Mouse (Mus musculus) urinary bladder, adult 18-20 months (tissue): ENCODE data around the gene Cd2bp2.
A peak's percentile ranks its signal among the peaks of the same experiment; 100 is the strongest.

ENCODE experiments used
- DNase-seq, 2 experiments: peaks; one replicate each; pipeline ENCODE4 v3.0.0; 2022; ENCODE audit warnings: low spot score in 2 of 2, mixed read lengths in 2 of 2

The Cd2bp2 gene

DNA sequence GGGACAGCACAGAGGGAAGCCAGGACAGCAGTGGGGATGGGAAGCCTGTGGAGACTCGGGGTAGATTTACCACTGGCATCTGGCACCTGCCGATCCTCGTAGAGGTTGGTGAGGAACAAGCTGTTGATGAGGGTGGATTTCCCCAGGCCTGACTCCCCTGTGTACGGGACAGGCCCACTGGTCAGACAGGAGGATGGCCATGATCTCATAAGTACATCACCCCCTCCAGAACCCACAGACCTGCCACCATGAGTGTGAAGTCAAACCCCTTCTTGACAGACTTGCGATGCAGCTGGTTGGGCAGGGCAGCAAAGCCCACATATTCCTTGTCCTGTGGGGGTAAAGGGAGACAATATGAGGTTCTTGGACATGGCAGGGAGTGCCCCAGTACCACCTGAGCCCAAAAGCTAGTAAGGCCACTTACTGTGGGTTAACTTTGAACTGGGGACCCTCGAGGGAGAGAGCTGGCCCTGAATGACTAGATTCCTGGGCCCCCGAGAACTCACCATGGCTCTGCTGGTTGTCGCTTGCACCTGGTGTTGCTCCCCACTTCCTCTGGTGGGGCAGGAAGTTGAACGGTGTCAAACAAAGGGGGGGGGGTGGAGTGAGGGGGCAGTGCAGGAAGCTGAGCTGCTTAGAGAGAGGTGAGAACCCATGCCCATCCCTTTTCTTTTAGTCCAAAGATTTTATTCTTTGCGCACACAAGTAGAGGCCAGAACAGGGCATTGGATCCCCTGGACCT is 22.2 kb upstream of the Cd2bp2 start:
- no peak for DNase-seq

DNA sequence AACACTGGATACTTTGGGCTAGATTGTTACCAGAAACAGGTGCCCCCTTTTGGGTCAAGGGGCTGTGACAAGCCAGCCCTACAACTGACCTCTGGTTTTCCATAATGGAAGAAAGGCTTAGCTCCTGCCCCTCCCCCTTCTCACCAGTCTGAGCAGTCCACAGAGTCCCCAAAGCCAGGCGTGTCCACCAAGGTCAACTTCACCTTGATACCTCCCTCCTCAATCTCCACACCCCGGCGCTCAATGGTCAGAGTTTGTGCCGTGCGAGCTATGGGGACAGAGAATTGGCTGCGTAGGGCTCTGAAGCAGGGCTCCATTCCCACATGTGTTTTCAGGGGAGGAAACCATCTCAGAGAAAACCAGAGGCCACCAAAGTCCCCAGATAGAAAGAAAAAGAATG is 21.6 kb upstream of the Cd2bp2 start:
- DNase-seq = no peak

DNA sequence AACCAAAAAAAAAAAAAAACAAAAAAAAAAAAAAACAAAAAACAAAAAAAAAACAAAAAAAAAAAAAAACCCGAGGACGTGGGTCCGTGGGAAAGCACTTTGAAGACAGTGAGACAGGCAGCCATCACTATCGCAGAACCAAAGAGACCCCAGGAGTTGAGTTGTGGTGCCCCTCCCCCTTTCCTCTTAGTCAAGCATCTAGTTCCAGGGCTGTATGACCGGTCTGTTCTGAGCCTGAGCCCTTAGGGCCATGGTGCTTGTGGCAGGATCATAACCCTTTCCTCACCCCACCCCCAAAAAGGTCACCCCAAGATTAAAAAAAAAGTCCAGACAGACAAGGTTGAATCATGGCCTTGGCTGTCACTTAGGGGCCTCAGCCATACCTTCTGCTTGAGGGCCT is 20.5 kb upstream of the Cd2bp2 start:
- DNase-seq = no peak

DNA sequence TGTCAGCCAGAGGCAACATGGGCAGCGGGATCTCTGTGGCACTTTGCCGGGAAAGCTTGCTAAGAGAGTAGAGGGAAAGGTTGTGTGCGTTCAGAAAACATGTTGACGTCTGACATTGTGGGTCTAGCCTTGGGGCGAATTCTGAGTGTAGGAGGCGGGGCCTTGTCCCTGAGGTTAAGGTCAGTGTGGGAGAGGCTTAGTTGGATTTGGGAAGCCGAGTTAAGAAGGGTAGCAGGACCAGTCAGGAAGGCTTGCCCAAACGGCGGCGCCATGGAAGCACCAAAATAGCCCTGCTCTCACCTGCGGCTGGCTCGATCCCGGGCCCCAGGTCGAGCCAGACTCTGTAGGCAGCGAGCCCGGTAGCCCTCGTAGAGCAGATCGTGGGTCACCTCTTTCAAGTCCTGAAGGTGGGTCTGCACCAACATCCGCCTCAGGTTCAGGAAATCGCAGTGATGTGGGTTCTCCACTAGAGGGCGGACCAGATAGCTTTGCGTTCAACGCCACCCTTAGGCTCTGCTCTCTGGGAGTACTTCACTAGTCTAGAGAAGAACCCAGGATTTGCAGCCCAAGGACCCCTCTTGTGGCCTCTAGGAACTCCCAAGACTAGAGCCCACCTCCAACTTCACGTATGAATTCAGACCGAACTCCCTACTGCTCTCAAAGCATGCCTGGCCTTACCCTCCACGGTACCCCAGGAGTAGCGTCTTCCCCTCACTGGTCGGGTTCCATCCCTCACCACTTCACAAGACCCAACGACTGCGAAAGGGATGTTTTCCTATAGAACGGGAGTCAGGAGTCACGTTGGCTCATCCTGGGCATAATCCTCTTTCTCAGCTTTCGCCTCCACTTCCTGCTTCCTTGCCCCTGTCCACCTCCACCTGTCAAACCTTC is 19.4 kb upstream of the Cd2bp2 start:
- peak in 1 of 2 experiments; percentile 45 for DNase-seq

DNA sequence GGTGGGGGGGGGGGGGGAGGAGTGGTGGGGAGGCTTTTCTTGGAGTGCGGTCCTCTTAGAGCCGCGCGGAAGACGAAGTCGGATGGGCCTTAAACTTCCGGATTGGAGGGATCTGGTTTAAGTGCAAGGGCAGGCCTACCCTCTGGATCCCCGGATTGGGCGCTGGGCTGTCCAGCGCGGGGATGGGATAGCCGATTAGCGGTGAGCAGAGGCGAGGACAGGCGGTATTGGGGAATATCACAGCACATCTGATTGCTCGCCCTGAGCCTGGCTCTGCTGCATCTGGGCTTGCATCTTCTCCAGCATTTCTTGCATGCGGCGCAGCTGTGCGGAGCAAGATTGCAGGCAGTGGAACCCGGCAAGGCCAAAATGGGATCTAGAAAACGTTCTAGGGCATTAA is 18.7 kb upstream of the Cd2bp2 start:
- DNase-seq = no peak

DNA sequence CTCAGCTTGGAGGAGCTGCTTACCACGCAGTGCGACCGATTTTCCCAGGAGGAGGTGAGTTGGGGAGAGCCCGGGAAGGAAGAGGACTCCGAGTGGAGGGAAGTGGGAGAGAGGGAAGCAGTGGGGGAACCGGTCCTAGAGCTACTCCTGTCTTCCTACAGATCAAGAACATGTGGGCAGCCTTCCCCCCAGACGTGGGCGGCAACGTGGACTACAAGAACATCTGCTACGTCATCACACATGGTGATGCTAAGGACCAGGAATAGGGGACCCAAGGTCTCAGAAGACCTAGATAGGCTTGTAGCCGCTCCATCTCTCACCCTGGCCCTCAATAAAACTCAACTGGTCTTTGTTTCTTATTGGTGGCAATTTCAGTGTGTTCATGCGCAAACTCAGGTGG is 18.1 kb upstream of the Cd2bp2 start:
- no peak for DNase-seq

DNA sequence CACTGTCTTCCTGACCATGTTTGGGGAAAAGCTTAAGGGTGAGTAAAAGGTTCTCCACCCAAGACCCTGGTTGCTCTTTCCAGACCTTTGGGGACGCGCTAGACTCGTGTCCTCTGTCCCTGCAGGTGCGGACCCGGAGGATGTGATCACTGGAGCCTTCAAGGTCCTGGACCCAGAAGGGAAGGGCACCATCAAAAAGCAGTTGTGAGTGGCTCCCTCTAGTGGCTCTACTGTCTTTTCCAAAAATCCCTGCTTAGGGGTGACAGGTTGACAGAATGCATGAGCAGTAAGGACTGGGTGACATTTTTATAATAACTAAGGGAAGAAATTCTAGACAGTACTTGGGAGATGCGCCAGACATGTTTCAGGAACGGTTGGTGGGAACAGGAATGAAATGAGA is 17.6 kb upstream of the Cd2bp2 start:
- no peak for DNase-seq

DNA sequence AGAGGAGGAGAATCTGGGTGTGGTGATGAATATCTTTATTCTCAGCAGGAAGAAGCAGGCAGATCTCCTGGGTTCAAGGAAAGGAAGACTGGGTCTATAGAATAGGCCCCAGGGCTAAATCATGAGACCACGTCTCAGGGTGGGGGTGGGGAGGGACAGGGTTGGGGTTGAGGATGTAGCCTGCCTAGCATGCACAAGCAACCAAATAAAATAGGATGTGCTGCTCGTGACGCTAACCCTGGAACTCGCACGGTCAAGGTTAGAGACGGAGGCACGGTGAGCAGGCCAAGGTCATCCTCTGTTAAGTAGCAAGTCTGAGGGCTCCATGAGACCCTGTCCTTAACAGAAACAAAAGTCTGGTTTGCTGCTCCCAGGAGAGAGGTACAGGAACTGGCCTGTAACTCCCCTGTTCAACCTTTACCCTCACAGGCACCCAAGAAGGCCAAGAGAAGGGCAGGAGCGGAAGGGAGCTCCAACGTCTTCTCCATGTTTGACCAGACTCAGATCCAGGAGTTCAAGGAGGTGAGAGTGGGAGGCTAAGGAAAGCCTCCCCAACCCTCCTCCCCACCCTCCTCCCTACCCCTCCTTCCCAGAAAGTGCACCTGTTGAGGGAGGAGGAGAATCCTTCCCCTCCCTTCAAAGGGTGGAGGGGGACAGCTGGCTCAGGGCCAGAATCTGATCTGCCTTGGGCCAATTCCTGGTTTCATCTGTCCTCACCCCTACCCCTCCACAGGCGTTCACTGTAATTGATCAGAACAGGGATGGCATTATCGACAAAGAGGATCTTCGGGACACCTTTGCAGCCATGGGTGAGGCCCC is 16.8 kb upstream of the Cd2bp2 start:
- DNase-seq = no peak

DNA sequence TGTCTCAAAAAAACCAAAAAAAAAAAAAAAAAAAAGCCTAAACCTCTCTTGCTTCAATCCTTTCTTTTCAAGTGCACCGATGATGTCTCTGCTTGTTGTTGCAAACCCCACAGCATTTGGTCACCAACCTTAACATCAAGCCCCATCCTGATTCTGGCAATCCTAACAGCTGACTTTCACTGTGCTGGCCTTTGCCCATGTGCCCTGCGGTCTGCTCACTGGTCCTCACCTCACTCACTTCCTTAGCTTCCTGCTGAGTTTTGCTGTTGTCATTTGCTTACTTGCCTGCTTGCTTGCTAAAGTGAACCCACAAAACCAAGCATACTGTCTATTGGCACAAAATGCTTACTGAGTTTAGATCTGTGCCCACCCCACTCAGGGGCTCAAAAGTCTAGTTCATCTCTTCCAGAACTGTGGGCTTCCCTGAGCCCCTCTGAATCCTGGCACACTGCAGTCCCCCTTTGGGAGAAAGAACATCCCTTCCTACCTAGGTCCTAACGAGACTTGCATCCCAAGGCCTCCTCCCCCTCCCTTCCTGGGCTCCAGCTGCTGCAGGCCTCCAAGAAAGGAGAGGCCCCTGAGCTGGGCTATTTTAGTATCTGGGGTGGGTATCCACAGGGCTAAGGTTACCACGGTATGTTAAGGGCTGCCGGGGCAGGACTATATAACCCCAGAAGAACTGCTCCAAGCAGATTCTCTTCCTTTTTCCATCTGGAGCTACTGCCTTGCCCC is 15.3 kb upstream of the Cd2bp2 start:
- DNase-seq = no peak

DNA sequence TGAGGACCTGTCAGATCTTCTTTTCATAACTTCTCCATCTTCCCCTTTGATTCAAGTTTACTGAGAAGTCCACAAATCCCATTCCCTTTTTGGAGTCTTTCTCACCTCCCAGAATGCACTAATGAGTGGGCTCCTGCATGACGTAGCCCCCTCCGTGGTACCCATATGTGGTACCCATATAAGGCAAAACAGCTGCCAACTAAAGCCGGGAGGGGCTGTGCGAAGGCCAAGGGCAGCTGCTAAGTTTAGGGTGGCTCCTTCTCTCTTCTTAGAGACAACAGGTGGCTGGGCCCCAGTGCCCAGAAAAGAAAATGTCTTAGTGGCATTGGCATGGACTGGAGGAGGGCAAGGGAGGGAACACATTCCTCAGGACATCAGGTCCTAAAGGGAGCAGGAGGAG is 14.4 kb upstream of the Cd2bp2 start:
- DNase-seq = no peak

DNA sequence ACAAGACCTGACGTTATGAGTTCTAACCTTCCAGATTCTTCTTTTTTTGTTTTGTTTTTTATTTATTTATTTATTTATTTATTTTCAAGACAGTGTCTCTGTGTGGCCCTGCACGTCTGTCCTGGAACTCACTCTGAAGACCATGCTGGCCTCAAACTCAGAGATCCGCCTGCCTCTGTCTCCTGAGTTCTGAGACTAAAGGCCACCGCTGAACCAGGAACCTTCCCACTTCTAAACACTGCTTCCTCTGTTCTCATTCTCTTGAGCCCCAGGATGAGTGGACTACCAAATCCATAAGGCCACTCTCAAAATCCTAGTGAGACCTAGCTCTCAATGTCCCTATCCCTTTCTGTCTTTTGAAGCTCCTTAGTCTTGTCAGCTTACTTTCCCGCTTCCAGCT is 14.0 kb upstream of the Cd2bp2 start:
- DNase-seq = no peak

DNA sequence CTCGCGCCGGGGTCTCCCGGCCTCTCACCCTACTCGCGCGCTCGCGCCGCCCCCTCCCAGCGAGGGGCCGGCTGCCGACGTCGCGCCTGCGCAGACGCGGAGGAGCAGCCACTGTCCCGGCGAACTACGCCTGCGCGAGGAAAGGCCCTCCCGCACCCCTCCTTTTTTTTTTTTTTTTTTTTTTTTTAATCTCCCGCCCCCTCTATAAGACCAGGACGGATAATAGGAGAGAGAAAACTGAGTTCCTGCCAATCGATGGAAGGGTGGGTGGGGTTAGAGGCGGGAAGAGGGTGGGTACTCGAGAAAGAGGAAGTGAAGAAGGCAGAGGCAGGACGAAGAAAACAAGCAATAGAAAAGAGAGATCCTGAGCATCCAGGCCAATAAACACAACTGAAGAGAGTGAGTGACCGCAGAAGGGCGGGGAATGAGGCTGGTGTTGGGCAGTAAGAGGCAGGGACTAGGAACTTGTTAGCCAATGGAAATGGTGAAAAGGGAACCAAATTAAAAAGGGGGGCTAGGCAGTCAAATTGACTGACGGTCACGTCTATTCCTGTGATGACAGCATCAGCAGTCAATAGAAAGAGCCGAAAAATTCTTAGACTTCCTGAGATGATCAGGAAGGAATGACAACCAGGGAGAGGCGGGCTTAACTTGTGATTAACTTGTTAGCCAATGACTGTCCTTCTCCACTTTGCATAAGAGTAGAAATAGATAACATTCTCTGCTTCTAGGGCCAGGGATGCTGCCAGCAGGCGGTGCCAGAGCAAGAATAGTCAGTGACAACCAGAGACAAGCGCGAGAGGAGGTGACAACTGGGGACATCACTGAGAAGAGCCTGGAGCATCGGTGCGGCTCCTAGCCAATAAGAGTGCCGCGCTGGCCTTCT is 12.9 kb upstream of the Cd2bp2 start, which contains the start of gene Mylpf:
Mylpf (plus strand) TSS at position 338 of the 886 bp plus-strand sequence.
- peak; percentile 62 to 89 for DNase-seq

DNA sequence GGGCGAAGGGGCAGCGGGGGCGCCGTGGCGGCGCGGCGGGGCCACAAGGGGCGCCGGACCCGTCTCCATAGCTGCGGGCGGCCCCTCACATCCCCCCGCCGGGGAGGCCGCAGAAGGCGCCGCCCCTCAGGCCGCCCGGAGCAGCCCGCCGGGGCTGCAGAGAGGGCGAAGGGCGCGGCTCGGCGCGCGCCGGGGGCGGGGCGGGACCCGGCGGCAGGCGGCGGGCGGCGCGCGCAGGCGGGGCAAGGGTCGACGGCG is 12.4 kb upstream of the Cd2bp2 start, which contains the start of gene Tbc1d10b:
Tbc1d10b (minus strand) TSS at position 174 of the 258 bp plus-strand sequence.
- DNase-seq = peak in 1 of 2 experiments; percentile 63

DNA sequence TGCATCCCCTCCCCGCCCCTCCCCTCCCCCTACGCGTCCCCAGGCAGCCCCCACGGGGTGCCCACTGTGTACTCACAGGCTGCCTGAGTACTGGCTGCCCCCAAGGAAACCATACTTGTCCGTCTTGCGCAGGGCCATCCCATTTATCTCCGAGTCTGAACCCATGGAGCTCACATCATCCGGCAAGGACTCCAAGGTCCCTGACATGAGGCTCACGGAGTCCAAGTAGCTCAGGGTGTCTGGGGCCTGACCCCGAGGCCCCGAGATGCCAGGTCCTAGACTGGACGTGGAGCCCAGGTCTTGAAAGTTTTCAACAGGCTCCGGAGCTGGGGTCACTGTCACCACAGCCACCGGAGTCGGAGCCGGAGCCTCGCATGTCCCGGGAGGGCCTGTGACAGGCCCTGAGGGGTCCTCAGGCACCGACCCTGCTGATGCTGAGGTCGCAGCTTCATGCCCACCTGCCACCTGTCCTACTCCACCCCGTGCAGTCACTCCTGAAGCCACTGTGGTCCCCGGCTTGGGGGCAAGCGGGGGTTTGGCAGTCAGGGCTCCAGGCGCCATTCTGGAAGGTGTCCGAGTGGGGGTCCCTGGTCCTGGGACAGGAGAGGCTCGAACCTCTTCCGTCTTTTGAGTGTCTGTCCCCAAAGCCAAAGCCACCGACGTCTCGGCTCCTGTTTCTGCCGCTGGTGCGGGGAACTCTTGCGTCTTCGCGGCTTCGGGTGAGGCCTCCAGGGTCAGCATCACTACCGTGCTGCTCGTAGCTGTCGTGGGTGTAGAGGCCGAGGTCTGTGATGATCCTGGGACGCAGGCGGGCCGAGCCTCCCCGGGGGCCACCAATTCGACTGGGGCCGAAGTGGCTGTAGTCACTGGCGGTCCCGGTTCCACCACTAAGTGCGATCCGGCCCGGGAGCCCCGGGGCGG is 11.8 kb upstream of the Cd2bp2 start:
- DNase-seq = peak in 1 of 2 experiments; percentile 57

DNA sequence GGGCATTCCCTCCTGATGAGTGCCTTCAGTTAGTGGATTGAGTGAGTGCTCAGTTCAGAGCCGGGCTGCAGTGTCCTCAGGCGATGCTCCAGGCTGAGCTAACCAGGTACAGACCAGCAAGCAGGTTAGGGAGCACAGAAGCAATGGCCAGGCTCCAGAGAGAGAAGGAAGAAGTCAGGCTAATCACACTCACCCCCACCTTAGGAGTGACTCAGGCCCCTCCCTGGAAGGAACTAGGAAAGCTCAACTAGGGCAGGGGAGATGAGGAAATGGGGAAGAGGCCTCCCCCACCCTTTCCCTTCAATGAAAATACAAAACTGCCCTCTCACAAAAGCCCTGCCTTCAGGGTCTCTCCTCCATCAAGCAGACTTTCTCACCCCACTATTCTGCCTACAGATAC is 10.8 kb upstream of the Cd2bp2 start:
- DNase-seq = no peak

DNA sequence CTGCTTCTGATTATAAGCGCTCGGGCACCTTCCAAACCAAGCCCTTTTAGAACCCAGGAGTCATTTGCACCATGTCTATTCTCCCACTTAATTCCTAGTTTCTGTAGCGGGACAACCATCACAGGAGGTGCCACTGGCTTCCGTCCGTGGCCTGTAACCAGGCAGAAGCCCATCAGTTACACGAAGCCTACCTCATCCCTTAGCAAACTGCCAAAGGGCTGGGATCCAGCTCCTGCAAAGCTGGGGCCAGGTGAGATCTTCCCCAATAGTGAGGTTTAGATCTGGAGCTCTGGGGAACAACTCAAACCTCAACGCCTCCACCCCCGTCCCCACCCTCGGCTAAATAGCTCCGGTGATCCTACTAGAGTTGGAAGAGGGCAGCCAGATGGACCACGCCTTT is 634 bp upstream of the Cd2bp2 start:
- no peak for DNase-seq

DNA sequence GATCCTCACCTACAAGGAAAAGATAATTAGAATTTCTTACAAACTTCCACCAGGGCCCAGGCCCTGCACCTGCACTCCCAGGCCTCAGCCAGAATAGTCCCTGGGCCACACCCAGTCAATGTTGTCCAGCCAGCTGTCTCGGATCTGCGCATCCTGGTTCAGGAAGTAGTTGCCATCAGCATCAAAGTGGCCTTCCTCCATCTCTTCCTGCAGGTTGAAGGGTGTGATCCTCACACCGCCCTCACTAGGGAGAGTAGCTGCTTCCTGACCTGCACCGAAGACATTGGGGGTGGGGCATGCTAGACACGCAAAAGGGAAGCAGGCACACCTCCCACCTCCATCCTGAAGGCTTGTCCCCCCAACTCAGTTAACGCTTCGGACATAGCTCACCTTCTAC is 1.2 kb downstream of the Cd2bp2 start:
- no peak for DNase-seq

DNA sequence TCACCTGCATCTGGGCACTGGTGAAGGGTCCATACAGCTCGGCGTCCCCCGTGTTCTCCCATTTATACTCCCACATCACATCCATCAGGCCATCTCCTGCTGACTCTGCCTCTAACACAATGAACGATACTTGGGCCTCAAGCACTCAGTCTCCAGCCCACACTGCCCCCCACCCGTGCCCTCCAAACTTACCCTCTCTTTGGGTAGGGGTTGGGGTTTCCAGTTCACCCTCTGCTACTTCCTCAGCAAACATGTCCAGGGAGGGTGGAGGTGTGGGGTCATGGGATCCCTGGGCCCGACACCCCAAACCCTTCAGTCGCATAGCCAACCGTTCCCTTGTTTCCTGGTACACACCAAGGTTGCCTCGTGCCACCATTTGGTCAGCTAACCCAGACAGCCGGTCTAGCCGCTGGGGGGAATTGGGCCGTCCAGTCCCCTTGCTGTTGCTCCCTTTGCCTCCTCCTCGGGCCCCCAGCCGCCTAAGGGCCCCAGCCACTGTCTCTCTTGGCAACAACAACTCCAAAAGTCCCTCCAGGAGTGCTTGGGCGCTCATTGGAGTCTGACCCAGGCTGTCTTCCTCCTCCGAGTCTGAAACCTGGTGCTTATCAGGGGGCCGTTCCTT is 1.7 kb downstream of the Cd2bp2 start:
- no peak for DNase-seq

DNA sequence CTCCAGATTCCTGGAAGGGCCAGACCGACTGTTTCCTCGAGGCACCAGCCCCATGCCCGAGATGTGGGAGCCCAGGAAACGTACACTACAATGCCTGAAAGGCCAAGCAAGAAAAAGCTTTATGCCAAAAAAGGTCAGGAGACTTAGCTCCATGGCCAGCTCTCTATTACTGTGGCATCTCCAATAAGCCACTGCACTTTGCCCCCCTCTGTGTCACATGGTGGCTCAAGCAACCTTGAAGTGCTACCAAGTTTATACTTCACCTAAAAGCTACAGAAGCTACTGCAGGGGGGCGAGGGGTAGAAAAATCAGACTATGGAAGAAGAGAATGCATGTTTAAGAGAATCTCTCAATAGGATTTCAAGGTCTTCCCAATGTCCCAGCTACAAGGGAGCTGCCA is 2.9 kb downstream of the Cd2bp2 start:
- no peak for DNase-seq
